Mouse (Mus musculus): ENCODE measurements around the gene Gm17545.

Gm17545 gene

GRCm38 (mm10) chr9:22447213-22447612 is 6.9 kb upstream of the Gm17545 start:
- no peak for DNase-seq

DNA sequence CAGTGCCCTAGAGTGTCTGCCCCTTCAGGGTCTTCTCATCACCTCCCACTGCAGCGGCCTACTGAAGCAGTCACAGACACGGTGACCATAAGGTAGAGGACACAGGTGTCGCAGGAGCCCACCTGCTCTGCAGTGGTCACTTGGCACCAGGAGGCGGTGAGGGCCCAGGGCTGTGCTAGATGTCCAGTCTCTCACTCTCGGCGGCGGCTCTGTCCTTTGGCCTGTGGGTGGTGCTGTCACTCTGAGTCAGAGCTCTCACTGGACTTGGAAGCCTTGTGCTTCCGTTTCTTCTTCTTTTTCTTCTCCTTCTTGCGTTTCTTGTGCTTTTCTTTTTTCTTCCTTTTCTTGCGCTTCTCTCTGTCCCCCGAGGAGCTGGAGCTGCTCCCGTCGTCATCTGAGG is 5.7 kb upstream of the Gm17545 start:
- no peak for DNase-seq

- DNase-seq: no peak
Measured at GRCm38 (mm10) chr9:22449209-22449608, 4.9 kb upstream of the Gm17545 start.

DNA sequence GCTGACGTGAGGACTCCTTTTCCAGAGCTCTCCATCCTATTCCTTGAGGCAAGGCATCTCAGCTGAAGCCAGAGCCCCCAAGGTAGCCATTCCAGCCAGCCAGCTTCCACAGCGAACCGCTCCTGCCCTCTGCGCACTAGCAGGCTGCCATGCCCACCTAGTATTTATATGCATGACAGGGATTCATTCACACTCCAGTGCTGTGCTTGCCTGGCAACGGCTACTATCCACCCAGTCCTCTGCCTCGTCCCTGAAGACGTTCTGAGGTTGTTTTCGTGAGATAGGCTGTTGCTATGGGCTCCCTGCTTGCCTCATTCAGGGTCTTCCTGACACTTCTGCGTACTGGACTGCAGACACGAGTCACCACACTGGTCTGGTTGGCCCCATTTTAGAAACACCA is 1.4 kb upstream of the Gm17545 start:
- DNase-seq: no peak

- no peak for DNase-seq
Measured at GRCm38 (mm10) chr9:22453501-22453924, 577 bp upstream of the Gm17545 start.

- no peak for DNase-seq
Measured at GRCm38 (mm10) chr9:22455041-22455440, 951 bp downstream of the Gm17545 start.

GRCm38 (mm10) chr9:22457142-22457835 is 3.2 kb downstream of the Gm17545 start:
- DNase-seq: no peak

- peak; percentile 71 for DNase-seq
Measured at GRCm38 (mm10) chr9:22461946-22462345, 7.9 kb downstream of the Gm17545 start.

DNA sequence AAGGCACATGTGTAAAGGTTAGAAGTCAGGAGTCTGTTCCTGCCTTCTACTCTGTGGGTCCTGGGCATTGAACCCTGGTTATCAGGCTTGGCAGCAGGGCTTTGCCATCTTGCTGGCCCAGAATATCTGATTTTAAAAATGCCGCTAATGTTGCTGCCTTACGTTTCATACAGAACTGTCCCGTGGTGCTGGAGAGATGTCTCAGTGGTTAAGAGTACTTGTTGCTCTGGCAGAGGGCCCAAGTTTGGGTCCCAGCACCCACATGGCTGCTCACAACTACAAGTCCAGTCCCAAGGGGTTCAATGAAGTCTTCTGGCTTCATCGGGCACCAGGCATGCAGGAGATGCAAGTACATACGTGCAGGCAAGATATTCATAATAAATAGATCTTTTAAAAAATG is 12.1 kb downstream of the Gm17545 start:
- DNase-seq: no peak

DNA sequence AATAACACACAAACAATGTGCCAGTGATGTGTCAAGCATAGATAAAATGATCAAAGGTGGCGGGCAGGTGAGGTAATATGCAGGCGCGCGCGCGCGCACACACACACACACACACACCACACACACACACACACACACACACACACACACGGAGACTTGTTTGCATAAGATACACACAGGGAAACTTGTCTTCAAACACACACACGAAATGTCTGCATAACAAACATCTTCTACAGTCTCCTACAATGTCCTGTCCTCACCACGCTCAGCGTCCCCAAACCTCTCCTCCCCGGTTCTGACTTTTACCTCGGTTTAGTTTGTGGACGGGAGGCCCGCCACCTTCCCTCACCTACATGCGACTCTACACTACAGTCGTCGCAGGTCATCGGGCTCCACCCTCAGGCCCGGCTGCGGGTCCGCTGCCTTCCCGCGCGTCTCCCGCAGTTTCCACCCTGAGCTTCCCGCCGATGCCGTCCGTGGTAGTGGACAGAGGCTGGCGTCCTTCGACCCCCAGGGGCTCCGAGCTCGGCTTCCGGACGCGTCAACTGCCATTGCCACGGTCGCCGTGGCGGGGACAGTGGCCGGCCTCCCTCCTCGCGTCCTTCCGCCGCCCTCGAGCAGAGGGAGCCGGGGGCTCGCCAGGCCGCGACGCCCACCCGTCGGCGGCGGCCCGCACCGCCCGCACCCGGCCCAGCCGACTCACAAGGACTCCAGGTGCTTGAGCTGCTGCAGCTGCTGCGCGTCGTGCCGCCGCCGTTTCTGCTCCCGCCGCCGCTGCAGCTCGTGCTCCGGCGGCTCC is 13.5 kb downstream of the Gm17545 start:
- peak; percentile 23 for DNase-seq

DNA sequence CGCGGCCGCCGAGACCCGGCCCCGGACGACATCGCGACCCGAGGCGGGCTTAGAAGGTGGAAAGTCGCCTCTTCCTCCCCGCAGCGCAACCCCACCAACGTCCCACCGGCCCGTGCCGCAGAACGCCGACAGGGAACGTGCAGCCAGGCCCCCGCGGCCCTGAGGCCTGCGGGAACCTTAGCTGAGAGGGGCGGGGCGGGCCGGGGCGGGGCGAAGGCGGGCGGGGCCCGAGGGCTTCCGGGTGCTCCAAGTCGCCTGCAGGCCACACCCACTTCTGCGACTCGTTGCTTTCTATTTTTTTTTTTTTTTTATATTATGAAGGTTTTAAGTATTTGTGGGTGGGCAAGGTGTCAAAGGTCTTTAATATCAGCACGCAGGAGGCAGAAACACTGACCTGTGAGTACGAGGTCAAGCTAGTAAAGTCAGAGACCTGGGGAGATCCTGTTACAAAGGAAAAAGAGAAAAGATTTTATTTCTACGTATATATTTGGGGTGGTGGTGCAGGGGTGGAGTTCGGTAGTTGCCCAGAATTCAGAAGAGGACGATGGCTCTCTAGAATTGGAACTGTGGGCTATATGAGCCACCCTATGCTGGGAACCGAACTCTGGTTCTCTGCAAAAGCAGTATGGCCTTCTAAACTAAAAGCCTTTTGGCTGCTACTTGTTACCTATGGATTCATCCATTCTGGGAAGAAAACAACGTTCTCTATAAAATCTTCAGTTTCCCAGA is 14.2 kb downstream of the Gm17545 start:
- peak; percentile 38 for DNase-seq

DNA sequence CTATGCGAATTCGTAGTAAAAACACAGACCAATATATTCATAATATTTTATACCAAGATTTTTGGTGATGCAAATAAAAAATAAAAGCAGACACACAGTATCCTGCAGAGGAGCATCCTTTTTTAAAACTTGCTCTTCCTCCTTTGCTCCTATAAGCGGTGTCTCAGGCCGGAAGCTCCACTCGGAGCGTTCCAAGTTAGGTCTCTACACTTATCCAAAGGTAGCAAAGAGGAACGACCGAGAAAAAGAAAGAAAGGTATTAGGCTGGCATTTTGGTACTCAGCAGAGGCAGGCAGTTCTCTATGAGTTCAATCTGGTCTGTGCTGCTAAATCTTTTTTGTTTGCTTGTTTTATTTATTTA is 14.8 kb downstream of the Gm17545 start:
- DNase-seq: no peak

DNA sequence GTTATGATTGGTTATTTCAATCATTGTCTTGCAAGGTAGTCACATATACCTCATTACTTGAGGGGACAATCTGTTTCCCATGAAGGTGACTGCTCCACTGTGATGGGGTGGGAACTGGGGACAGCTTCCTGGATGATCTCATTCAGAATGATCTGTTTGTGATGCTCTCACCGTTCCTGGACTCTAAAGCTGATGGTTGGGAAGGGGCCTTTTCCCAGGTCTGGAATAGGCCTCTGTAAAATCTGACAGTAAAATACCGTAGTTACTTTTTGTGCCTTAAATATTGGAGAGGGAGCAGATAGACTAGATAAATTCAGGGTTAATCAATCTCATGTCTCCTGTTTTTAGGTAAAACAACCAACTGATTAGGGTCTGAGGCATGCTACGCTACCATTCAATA is 15.6 kb downstream of the Gm17545 start, which contains the start of gene Rp9:
TSS of gene Rp9 (minus strand) at position 101 of the 400 bp plus-strand sequence.
- no peak for DNase-seq

DNA sequence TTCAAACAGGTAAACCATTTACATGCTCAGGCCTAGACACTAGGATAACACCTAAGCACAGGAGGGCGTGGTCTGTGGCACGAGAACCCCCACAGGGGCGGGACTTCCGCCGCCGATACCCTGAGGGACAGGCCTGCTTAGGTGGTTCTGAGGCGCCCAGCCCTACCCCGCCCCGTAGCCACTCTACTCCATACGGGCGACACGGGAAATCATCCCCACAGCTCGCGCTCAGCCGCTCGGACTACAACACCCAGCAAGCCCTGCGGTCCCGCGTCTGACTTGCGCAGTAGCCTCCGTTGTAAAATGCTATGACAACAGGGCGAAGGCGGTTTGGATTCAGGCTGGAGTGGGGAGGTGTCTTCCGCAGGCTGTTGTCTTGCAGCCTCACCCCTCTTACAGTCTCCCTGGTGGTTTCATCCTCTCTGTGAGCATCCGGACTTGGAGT is 21.4 kb downstream of the Gm17545 start, which contains the start of gene Bbs9:
TSS of gene Bbs9 (plus strand) at position 292 of the 445 bp plus-strand sequence.
- peak; percentile 97 for DNase-seq

DNA sequence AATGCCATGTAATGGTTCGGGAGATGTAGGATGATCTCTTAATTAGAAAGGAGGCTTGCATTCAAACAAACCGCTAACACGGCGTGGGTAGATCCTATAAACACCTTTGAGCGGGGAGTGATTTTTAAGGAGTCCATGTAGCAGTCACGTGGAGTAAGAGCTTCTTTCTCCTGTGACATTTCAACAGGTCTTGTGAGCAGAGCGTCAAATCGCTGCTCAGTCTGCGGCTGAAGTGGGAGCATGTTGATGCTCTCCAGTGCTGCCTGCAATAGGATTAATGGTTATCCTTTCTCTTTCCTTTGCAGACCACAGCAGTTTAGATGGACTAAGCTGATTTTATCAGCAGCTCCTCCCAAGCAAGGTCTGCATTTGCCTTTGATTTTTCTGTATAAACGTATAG is 22.2 kb downstream of the Gm17545 start:
- no peak for DNase-seq

- no peak for DNase-seq
Measured at GRCm38 (mm10) chr9:22478946-22479345, 24.9 kb downstream of the Gm17545 start.

- no peak for DNase-seq
Measured at GRCm38 (mm10) chr9:22483866-22484561, 29.9 kb downstream of the Gm17545 start.

- DNase-seq: no peak
Measured at GRCm38 (mm10) chr9:22484562-22485308, 30.6 kb downstream of the Gm17545 start.

GRCm38 (mm10) chr9:22486211-22486610 is 32.1 kb downstream of the Gm17545 start:
- no peak for DNase-seq

DNA sequence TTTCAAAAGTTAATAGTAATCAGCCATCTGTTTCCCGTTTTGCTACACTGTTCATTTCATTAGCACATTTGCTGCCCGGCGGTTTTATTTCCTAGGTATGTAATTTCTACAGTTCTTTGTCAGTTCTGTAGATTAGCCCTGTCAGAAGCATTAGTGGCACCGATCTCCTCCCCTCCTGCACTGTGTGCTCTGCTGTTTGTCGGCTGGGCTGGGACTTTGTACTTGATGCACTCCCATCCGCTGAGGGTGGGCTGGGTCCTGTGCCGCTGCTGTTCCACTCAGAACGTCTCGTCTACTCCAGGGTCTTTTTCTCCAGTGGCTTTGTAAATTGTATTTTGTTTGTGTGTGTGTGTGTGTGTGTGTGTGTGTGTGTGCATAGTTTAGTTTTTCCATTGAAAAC is 34.9 kb downstream of the Gm17545 start:
- no peak for DNase-seq

DNA sequence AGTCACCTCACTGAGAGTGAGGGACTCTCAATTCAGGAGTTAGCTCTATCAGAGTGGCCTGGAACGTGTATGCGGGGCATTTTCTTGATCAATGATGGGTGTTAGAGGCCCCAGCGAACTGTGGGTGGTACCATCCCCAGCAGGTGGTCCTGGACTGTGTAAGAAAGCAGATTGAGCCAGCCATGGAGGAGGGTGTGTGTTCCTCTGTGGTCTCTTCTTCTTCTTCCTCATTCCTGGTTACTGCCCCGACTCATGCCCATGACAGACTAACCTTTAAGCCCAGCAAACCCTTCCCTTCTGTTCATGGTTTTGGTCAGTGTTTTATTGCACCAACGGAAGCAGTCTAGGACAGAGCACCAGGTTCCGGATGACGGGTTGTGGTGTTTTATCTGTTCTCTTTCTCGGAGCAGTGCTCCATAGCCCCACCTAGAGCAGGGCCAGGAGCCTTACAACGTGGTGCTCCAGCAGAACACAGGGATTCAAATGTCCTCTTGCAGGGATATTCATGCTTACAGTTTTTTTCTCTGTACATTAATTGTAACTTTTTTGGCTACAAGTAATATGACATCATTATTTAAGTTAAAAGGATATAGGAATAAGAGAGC is 40.2 kb downstream of the Gm17545 start:
- no peak for DNase-seq

DNA sequence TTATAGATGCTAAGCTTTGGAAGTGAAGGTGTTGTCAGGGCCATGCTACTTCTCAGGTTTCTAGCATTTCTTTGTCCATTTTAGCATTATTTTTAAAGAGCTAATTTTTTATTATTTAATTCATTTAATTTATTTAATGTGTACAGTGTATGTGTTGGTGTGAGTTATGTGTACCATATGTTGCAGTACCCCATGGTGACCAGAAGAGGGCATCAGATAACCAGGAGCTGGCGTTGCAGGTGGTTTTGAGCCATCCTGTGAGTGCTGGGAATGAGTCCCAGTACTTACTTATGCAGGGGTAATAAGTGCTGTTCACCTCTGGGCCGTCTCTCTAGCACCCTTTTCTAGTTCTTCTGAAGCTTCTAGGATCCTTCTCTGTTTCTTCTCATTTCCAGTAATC is 41.0 kb downstream of the Gm17545 start:
- DNase-seq: no peak

Measured in layer of hippocampus, adult 9-11 months (tissue).